Mouse (Mus musculus): ENCODE data around the gene Herc4. TPM values are rescaled to one million over a fixed set of nuclear protein-coding genes. Genes with fewer than 3 reads are reported as not detected.

Herc4 gene
- polyA plus RNA-seq (2015; fragmentation: Nextera tagmentation; extraction: Ambion mirVana) = 25.7 and 27.1 TPM in 2 replicates

- peak within 1 kb of the TSS; percentile 75 for H3K4me2 ChIP-seq
- H3K36me3 ChIP-seq = peaks cover 13% of the 10 kb centered on the region
- no peaks in the 10 kb centered on the region for H3K9me3 ChIP-seq
- peak within 1 kb of the TSS; percentile 100 for H3K27ac ChIP-seq (replicated peaks)
- peak; percentile 97 for ATAC-seq (ENCODE audit: extremely low read depth, insufficient number of reproducible peaks, low FRiP score, low TSS enrichment)
- WGBS = under 1% methylated on average over 41 of the region's 44 CpGs
- peak within 1 kb of the TSS; percentile 99 for H3K4me3 ChIP-seq
- H3K27me3 ChIP-seq (replicated peaks) = no peaks in the 10 kb centered on the region
- peak within 1 kb of the TSS; percentile 98 for H3K9ac ChIP-seq
- peaks cover 21% of the 10 kb centered on the region for H3K4me1 ChIP-seq
Observed at GRCm38 (mm10) chr10:63243493-63244054, at the start of gene Herc4. Herc4 (plus strand) TSS chr10:63243810.

DNA sequence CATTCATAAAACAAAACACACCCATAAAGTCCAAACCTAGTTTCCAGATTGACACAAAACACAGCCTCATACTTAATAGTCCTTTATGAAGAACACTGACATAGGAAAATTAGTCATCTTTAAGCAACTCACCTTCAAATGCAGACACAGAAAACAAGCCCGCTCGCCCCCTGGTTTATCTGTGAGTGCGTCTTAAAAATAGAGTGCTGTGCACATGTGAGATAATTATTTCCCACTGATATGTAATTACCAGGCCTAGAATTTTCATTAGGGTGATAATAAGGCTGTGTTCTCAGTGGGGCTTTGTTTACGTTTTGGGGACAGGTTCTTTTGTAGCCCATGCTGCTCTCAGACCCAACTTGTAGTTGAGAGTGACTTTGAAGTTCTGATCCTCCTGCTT is 44.6 kb upstream of the Herc4 start:
- Histone ChIP-seq H3K27me3 (replicated peaks) (no peaks in the 10 kb centered on the region), H3K9me3 (no peaks in the 10 kb centered on the region), H3K4me2 (no peak overlapping the region), H3K27ac (replicated peaks) (no peak overlapping the region), H3K36me3 (no peaks in the 10 kb centered on the region), H3K9ac (no peak overlapping the region), H3K4me3 (no peak overlapping the region), H3K4me1 (peaks cover 11% of the 10 kb centered on the region)
- WGBS = 56% methylated on average over 4 of the region's 4 CpGs
- no peak; the same call in 1 of the 2 replicates for ATAC-seq (ENCODE audit: extremely low read depth, insufficient number of reproducible peaks, low FRiP score, low TSS enrichment)

DNA sequence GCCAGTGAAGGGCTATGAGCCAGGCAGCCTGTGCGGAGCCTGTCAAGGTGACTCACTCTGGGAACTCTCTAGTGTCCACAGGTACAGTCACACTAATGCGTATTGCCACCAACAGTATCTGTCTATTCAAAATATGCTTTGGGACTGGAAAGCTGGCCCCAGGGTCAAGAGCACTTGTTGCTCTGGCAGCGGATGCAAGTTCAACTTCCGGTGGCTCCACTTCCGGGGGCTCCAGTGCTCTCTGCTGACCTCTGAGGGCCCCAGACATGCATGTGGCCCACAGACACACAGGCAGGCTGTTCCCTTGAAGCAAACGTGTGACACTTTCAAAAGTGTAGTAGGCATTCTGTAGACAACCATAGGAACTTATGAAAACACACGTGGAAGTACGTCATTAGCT is 42.1 kb upstream of the Herc4 start:
- no peaks in the 10 kb centered on the region for H3K27me3 ChIP-seq (replicated peaks)
- no peak overlapping the region for H3K27ac ChIP-seq (replicated peaks)
- peaks cover 13% of the 10 kb centered on the region for H3K4me1 ChIP-seq
- ATAC-seq (ENCODE audit: extremely low read depth, insufficient number of reproducible peaks, low FRiP score, low TSS enrichment) = no peak
- no peaks in the 10 kb centered on the region for H3K9me3 ChIP-seq
- WGBS = 69% methylated on average over 8 of the region's 8 CpGs
- no peaks in the 10 kb centered on the region for H3K36me3 ChIP-seq
- no peak overlapping the region for H3K9ac ChIP-seq
- no peak overlapping the region for H3K4me2 ChIP-seq
- H3K4me3 ChIP-seq = no peak overlapping the region

DNA sequence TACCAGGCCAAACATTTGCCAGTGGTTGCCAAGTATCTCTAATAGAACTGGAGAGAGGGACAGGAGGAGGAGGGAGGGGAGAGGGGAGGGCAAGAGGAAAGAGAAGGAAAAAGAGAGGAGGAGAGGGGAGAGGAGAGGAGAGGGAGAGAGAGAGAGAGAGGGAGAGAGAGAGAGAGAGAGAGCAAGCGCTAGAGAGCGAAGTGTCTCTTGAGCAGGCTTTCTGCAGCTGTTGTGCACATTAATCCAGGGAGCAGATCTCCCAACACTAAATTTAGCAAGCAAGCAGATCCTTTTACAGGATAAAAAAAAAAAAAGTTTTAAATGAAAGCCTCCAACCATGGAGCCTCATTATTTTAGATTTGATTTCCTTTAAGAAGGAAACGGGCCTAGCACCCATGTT is 40.6 kb upstream of the Herc4 start:
- peak overlapping the region; percentile 82 for H3K27ac ChIP-seq (replicated peaks)
- H3K4me3 ChIP-seq = peak overlapping the region; percentile 50
- H3K4me2 ChIP-seq = peak overlapping the region; percentile 64

GRCm38 (mm10) chr10:63203728-63204127 is 39.9 kb upstream of the Herc4 start, which contains the start of gene Mypn:
Mypn (minus strand) TSS chr10:63203952.
- WGBS = 45% methylated on average over 15 of the region's 15 CpGs
- no peaks in the 10 kb centered on the region for H3K27me3 ChIP-seq (replicated peaks)
- H3K4me3 ChIP-seq = peak within 1 kb of the TSS; percentile 50
- H3K4me1 ChIP-seq = peaks cover 13% of the 10 kb centered on the region
- peak within 1 kb of the TSS; percentile 64 for H3K4me2 ChIP-seq
- H3K9ac ChIP-seq = peak within 1 kb of the TSS; percentile 73
- H3K36me3 ChIP-seq = no peaks in the 10 kb centered on the region
- ATAC-seq (ENCODE audit: extremely low read depth, insufficient number of reproducible peaks, low FRiP score, low TSS enrichment) = no peak
- peak within 1 kb of the TSS; percentile 82 for H3K27ac ChIP-seq (replicated peaks)
- no peaks in the 10 kb centered on the region for H3K9me3 ChIP-seq

More for the DNA sequence above, 40.6 kb upstream of the Herc4 start:
- no peak for ATAC-seq (ENCODE audit: extremely low read depth, insufficient number of reproducible peaks, low FRiP score, low TSS enrichment)
- peaks cover 13% of the 10 kb centered on the region for H3K4me1 ChIP-seq
- no peaks in the 10 kb centered on the region for H3K9me3 ChIP-seq
- H3K36me3 ChIP-seq = no peaks in the 10 kb centered on the region
- 72% methylated on average over 3 of the region's 3 CpGs for WGBS
- H3K27me3 ChIP-seq (replicated peaks) = no peaks in the 10 kb centered on the region
- H3K9ac ChIP-seq = peak overlapping the region; percentile 73

DNA sequence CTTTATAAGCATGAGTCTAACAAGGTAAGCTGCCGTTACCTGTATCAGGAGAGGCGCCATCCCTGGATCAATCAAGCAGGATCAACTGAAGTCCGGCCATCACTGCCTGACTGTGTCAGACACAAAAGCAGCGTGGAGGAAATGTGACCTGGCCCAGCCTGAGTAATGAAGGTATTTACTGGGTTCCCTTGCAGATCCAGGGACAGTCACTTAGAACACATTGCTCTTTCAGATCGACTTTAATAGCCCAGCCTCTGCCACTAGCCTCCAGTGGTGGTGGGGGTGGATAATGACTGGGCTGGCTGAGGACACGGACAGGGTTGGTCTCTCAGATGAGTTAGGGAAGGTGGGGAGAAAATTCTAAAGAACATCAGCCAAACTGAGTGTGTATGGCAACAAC is 34.7 kb upstream of the Herc4 start:
- Histone ChIP-seq H3K4me3 (no peak overlapping the region), H3K36me3 (no peaks in the 10 kb centered on the region), H3K27me3 (replicated peaks) (no peaks in the 10 kb centered on the region), H3K4me1 (0 out of 2 replicates have a peak, but pooled peaks cover 3% of the 10 kb centered on the region), H3K9me3 (no peaks in the 10 kb centered on the region), H3K27ac (replicated peaks) (no peak overlapping the region), H3K4me2 (no peak overlapping the region), H3K9ac (no peak overlapping the region)
- no peak for ATAC-seq (ENCODE audit: extremely low read depth, insufficient number of reproducible peaks, low FRiP score, low TSS enrichment)
- WGBS = 67% methylated on average over 6 of the region's 6 CpGs

DNA sequence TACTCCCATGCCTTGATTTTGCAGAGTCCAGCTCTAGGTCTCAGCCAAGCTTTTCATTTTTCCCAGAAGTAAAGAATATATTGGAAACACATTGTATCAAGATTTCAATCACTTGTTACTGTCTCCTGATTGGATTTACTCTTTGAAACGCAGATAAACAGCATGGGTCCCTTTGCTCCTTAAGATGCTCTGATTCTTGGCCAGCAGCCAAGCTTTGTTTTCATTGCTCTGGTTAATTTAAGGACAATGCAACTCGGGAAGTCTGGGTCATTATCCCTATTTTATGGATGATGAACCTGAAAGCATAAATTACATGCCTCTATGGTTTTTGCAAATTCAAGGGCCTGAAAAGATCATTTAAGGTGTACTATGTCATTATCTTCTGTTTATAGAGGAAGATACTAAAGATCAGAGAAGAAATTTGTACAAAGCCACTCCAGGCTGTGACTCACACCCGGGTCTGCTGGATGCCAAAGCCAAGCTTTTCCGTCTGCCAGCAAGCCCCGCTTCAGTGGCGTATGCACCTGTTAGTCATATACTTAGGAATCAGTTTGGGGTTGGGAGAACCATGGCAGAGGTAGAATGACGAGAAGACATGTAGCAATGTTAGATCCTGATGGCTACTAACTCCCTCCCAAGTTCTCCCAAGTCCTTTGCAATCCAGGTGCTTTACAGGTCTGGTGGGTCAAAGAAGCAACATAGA is 22.4 kb upstream of the Herc4 start:
- ATAC-seq (ENCODE audit: extremely low read depth, insufficient number of reproducible peaks, low FRiP score, low TSS enrichment) = no peak
- H3K4me1 ChIP-seq = no peaks in the 10 kb centered on the region
- 69% methylated on average over 7 of the region's 7 CpGs for WGBS

DNA sequence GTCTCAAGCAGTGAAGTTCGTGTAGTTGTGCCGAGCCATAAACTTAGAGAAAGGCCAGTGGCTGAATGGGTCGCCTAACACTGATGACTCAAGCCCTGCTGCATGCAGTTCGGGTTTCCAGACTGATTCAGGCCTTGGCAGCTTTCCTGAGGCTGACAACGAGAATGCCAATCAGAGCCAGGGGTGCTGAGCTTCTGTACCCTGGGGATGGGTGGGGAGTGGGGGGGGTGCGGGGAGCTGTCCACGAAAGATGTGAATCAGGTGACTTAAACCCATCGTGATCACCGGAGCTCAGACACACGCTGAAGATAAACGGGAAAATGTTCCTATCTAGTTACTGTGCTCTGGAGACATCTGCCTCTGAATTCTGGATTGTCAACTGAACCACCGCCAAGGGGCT is 19.3 kb upstream of the Herc4 start:
- Histone ChIP-seq H3K9me3 (no peaks in the 10 kb centered on the region), H3K4me2 (no peak overlapping the region), H3K36me3 (no peaks in the 10 kb centered on the region), H3K9ac (no peak overlapping the region), H3K4me3 (no peak overlapping the region), H3K4me1 (no peaks in the 10 kb centered on the region), H3K27me3 (replicated peaks) (no peaks in the 10 kb centered on the region), H3K27ac (replicated peaks) (no peak overlapping the region)
- no peak for ATAC-seq (ENCODE audit: extremely low read depth, insufficient number of reproducible peaks, low FRiP score, low TSS enrichment)
- WGBS = 67% methylated on average over 12 of the region's 12 CpGs

More for the DNA sequence above, 22.4 kb upstream of the Herc4 start:
- Histone ChIP-seq H3K27ac (replicated peaks) (no peak overlapping the region), H3K9me3 (no peaks in the 10 kb centered on the region), H3K27me3 (replicated peaks) (no peaks in the 10 kb centered on the region), H3K4me2 (no peak overlapping the region), H3K36me3 (no peaks in the 10 kb centered on the region), H3K9ac (no peak overlapping the region), H3K4me3 (no peak overlapping the region)

- no peak overlapping the region for H3K4me3 ChIP-seq
- no peak overlapping the region for H3K9ac ChIP-seq
- H3K27me3 ChIP-seq (replicated peaks) = no peaks in the 10 kb centered on the region
- 65% methylated on average over 7 of the region's 7 CpGs for whole genome bisulfite sequencing
- H3K36me3 ChIP-seq = no peaks in the 10 kb centered on the region
- ATAC-seq (ENCODE audit: extremely low read depth, insufficient number of reproducible peaks, low FRiP score, low TSS enrichment) = no peak
- H3K27ac ChIP-seq (replicated peaks) = no peak overlapping the region
- H3K4me2 ChIP-seq = no peak overlapping the region
- peaks cover 20% of the 10 kb centered on the region for H3K4me1 ChIP-seq
- H3K9me3 ChIP-seq = no peaks in the 10 kb centered on the region
Observed at GRCm38 (mm10) chr10:63230266-63230665, 13.3 kb upstream of the Herc4 start.

- WGBS = 6% methylated on average over 3 of the region's 5 CpGs
- no peak overlapping the region for H3K9ac ChIP-seq
- no peaks in the 10 kb centered on the region for H3K9me3 ChIP-seq
- H3K27me3 ChIP-seq (replicated peaks) = no peaks in the 10 kb centered on the region
- H3K36me3 ChIP-seq = no peaks in the 10 kb centered on the region
- ATAC-seq (ENCODE audit: extremely low read depth, insufficient number of reproducible peaks, low FRiP score, low TSS enrichment) = peak; percentile 54; the same call in 1 of the 2 replicates
- H3K27ac ChIP-seq (replicated peaks) = no peak overlapping the region
- H3K4me3 ChIP-seq = no peak overlapping the region
- peak overlapping the region; percentile 24; the same call in 1 of the 2 replicates for H3K4me2 ChIP-seq
- peaks cover 20% of the 10 kb centered on the region for H3K4me1 ChIP-seq
Observed at GRCm38 (mm10) chr10:63230854-63231253, 12.8 kb upstream of the Herc4 start.

DNA sequence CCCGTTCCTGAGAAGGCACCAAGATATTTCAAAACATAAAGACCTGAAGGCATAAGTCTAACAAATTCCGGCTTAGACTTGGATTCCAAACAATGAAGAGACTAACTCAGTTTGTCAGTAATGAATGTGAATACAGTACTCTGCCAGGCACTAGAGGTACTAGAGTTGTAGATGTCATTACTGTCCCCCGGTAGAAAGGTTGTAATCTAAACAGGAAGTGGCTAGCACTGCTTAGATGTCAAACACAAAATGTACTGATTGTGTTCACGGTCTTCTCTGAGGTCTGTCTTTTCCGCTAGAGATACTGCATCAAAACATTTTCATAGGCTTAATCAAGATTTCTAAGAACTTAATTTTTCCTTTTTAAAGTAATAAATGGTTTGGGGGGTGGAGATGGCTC is 12.0 kb upstream of the Herc4 start:
- Histone ChIP-seq H3K9ac (no peak overlapping the region), H3K4me1 (peaks cover 20% of the 10 kb centered on the region), H3K4me3 (no peak overlapping the region), H3K9me3 (no peaks in the 10 kb centered on the region), H3K4me2 (no peak overlapping the region), H3K27ac (replicated peaks) (no peak overlapping the region), H3K27me3 (replicated peaks) (no peaks in the 10 kb centered on the region), H3K36me3 (no peaks in the 10 kb centered on the region)
- ATAC-seq (ENCODE audit: extremely low read depth, insufficient number of reproducible peaks, low FRiP score, low TSS enrichment) = no peak
- 49% methylated on average over 5 of the region's 5 CpGs for WGBS

DNA sequence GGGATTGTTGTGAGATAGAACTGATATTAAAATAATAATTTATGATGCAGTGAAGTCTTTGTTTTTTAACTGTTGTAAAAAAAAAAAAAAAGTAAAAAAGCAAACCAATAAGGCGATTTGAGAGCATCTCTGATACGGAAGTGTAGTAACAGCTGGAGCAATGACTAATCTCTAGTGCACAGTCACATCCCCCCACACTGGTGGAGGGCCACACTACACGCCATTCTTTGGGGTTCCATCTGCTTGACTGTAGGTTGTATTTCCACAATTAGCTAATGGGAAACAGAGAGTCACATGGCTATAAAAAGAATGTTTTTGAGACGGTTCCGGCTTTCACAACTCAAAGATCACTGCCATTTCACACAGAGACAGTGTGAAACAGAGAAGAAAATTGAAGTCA is 9.5 kb upstream of the Herc4 start:
- ATAC-seq (ENCODE audit: extremely low read depth, insufficient number of reproducible peaks, low FRiP score, low TSS enrichment) = no peak
- H3K4me1 ChIP-seq = peaks cover 20% of the 10 kb centered on the region
- H3K27me3 ChIP-seq (replicated peaks) = no peaks in the 10 kb centered on the region
- no peaks in the 10 kb centered on the region for H3K9me3 ChIP-seq
- H3K4me3 ChIP-seq = no peak overlapping the region
- no peaks in the 10 kb centered on the region for H3K36me3 ChIP-seq
- 70% methylated on average over 5 of the region's 5 CpGs for WGBS
- H3K4me2 ChIP-seq = no peak overlapping the region
- no peak overlapping the region for H3K27ac ChIP-seq (replicated peaks)
- H3K9ac ChIP-seq = no peak overlapping the region

Measured in heart, embryonic 13.5 days (tissue).